Mouse (Mus musculus) G1E-ER4 (cell line): ENCODE results near the gene Rnf17. TPM values are rescaled to one million over a fixed set of nuclear protein-coding genes. Genes with fewer than 3 reads are reported as not detected.

Experiments used
- GATA1 ChIP-seq: IDR thresholded peaks from one replicate; pipeline ENCODE4 v1.8.0; 2012; ENCODE audit warnings: low read length, inconsistent platforms
- polyA plus RNA-seq: library from polyadenylated mRNA; stranded (reverse); fragments of >175 nt; gene quantifications from 2 replicates; pipeline ENCODE4 v1.2.3, GENCODE M21; 2012

Rnf17 gene
- polyA plus RNA-seq, 1 experiment = not detected

GRCm38 (mm10) chr14:56571310-56572093 is 169.1 kb downstream of the Rnf17 start:
- TF ChIP-seq GATA1 = no peak

GRCm38 (mm10) chr14:56572546-56572945 is 170.2 kb downstream of the Rnf17 start:
- no peak for TF ChIP-seq GATA1

Other genes starting within 250 kb of the Rnf17 start
- gene Gzmg, start 243.0 kb upstream of the Rnf17 start, polyA plus RNA-seq = not detected in 2 replicates
- gene Gzmn, start 228.0 kb upstream of the Rnf17 start, polyA plus RNA-seq = not detected in 2 replicates
- not detected in 2 replicates for gene Gzmf, start 191.2 kb upstream of the Rnf17 start, polyA plus RNA-seq
- gene Gzmc, start 167.9 kb upstream of the Rnf17 start, polyA plus RNA-seq = not detected in 2 replicates
- gene Gzmb, start 140.3 kb upstream of the Rnf17 start, polyA plus RNA-seq = 0.13 and 0.36 TPM in 2 replicates
- gene Atp12a, start 37.5 kb upstream of the Rnf17 start, polyA plus RNA-seq = not detected in 2 replicates
- gene Cenpj, start 172.8 kb downstream of the Rnf17 start, polyA plus RNA-seq = 0.17 and 0.36 TPM in 2 replicates
- gene Parp4, start 173.0 kb downstream of the Rnf17 start, polyA plus RNA-seq = 0.36 and 0.43 TPM in 2 replicates